Mouse (Mus musculus): ENCODE measurements around the gene Ssh3. TPM values are rescaled to one million over a fixed set of nuclear protein-coding genes. Genes with fewer than 3 reads are reported as not detected.

Ssh3 gene
- polyA plus RNA-seq, 1 experiment from 2014 or later, result 21.2 TPM

DNA sequence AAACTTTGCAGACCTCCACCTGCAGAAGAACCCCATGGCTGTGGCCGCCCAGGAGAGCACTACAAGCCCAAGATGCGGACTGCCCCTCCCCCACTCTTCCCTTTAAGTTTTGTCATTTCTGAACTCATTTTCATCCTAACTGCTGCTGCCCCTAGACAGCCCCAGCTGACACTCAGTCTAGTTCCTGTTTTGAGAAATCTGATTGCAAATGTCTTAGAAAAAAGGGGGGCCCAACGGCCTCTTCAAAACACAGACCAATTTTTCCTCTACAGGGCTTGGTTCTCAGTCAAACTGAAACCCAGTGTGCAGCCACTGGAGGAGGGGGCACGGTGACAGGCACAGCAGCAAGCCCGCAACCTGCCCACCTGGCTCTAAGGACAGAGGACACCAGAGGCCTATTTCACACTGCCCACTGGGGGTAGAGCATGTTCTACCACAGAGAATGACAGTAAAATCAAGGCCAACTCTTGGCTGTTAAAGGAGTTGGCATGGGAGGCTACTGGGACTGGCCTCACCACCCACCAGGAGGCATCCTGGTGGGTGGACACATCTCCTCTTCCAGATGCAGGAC lies 35.4 kb upstream of the Ssh3 start:
- peak overlapping the region; percentile 63 for H3K4me3 ChIP-seq (ENCODE audit: low read length)
- no peaks in the 10 kb centered on the region for H3K27me3 ChIP-seq (replicated peaks; ENCODE audit: control insufficient read depth, insufficient read depth, low read length)
- peak overlapping the region; percentile 82 for H3K4me2 ChIP-seq (ENCODE audit: low read length)
- no peak overlapping the region for H3K27ac ChIP-seq (ENCODE audit: low read depth, low read length)
- ATAC-seq, result no peak
- no peaks in the 10 kb centered on the region for H3K9me3 ChIP-seq (ENCODE audit: control insufficient read depth, low read length)
- H3K4me1 ChIP-seq (ENCODE audit: control insufficient read depth, insufficient read depth, low read depth, low read length), result peaks cover 56% of the 10 kb centered on the region
- WGBS, result 80% methylated on average over 5 of the region's 5 CpGs
- H3K9ac ChIP-seq (ENCODE audit: low read depth, low read length), result no peak overlapping the region
- H3K36me3 ChIP-seq (ENCODE audit: control insufficient read depth, insufficient read depth, low read length), result no peaks in the 10 kb centered on the region

DNA sequence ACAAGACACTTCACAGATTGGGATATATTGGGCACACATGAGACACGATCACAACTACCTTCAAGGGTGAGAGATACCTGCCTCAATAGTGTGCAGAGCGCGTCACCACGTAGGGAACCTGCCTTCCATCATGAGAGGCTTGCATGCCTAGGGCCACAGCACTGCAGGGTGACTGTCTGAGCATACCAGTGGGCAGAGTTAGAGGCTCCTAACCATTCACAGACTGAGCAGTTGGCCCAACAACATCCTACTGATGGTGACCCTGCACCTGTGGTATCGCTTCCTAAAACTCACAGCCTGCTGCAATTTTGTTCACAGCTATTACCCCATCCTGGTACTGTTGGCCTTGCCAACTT lies 34.6 kb upstream of the Ssh3 start:
- H3K27ac ChIP-seq (ENCODE audit: low read depth, low read length), result no peak overlapping the region; the same call in 1 of the 2 replicates
- 93% methylated on average over 5 of the region's 5 CpGs for WGBS
- no peak for ATAC-seq
- H3K4me1 ChIP-seq (ENCODE audit: control insufficient read depth, insufficient read depth, low read depth, low read length), result peaks cover 56% of the 10 kb centered on the region
- H3K9ac ChIP-seq (ENCODE audit: low read depth, low read length), result no peak overlapping the region
- H3K27me3 ChIP-seq (replicated peaks; ENCODE audit: control insufficient read depth, insufficient read depth, low read length), result no peaks in the 10 kb centered on the region
- no peak overlapping the region for H3K4me3 ChIP-seq (ENCODE audit: low read length)
- H3K9me3 ChIP-seq (ENCODE audit: control insufficient read depth, low read length), result no peaks in the 10 kb centered on the region
- H3K4me2 ChIP-seq (ENCODE audit: low read length), result peak overlapping the region; percentile 45; the same call in 1 of the 2 replicates
- no peaks in the 10 kb centered on the region for H3K36me3 ChIP-seq (ENCODE audit: control insufficient read depth, insufficient read depth, low read length)

- 54% methylated on average over 7 of the region's 7 CpGs for WGBS
- Histone ChIP-seq H3K9me3 (ENCODE audit: control insufficient read depth, low read length) (no peaks in the 10 kb centered on the region), H3K36me3 (ENCODE audit: control insufficient read depth, insufficient read depth, low read length) (no peaks in the 10 kb centered on the region), H3K27me3 (replicated peaks; ENCODE audit: control insufficient read depth, insufficient read depth, low read length) (no peaks in the 10 kb centered on the region), H3K9ac (ENCODE audit: low read depth, low read length) (peak overlapping the region; percentile 11; the same call in 1 of the 2 replicates), H3K4me2 (ENCODE audit: low read length) (peak overlapping the region; percentile 45), H3K27ac (ENCODE audit: low read depth, low read length) (peak overlapping the region; percentile 77), H3K4me1 (ENCODE audit: control insufficient read depth, insufficient read depth, low read depth, low read length) (peaks cover 56% of the 10 kb centered on the region), H3K4me3 (ENCODE audit: low read length) (no peak overlapping the region)
- no peak for ATAC-seq
Observed at GRCm38 (mm10) chr19:4302936-4303639, 34.1 kb upstream of the Ssh3 start.

- 24% methylated on average over 21 of the region's 21 CpGs for WGBS
Observed at GRCm38 (mm10) chr19:4301735-4302651, 33.0 kb upstream of the Ssh3 start.

DNA sequence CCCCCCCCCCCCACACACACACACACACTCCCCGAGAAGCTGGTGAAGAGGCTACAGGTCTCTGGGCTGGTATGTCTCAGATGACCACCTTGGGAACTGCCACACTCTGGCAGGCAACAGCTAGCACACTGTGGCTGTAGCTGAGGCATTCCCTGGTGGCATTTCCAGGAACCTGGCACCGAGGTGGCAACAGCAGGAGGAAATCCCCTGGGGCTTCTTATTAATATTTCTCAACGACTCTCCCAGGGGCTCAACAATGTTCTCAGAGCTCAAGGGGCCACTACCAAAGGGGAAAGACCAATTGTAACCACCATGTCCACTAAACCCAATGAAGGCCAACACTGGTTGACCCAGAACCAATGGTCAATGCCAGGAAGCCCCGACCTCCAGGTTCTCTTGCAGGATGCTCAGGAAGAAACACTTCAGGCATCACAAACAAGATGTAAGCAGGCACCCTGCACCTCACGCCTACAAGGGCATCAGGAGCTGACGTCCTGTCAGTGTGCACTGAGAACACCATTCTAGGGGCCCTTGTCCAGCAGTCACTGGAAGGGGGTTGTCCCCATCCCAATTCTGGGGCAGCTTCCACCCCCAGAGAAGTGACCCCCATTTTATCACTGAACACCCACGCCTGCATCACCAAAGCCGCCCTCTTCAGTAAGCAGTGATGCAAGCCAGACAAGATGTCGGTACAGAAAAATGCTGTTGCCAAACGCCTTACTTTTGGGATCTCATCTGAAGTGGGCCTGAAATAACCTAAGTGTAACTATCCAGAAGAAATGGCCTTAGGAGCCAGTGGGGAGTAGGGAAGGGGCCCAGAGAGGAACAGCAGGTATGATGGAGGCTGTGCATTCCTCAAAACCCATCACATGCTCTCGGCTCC lies 32.1 kb upstream of the Ssh3 start:
- H3K4me1 ChIP-seq (ENCODE audit: control insufficient read depth, insufficient read depth, low read depth, low read length), result peaks cover 49% of the 10 kb centered on the region
- H3K27me3 ChIP-seq (replicated peaks; ENCODE audit: control insufficient read depth, insufficient read depth, low read length), result no peaks in the 10 kb centered on the region
- WGBS, result 64% methylated on average over 11 of the region's 11 CpGs
- H3K27ac ChIP-seq (ENCODE audit: low read depth, low read length), result peak overlapping the region; percentile 77
- no peaks in the 10 kb centered on the region for H3K9me3 ChIP-seq (ENCODE audit: control insufficient read depth, low read length)
- H3K4me3 ChIP-seq (ENCODE audit: low read length), result peak overlapping the region; percentile 4; the same call in 1 of the 2 replicates
- no peak for ATAC-seq
- peak overlapping the region; percentile 45 for H3K9ac ChIP-seq (ENCODE audit: low read depth, low read length)
- H3K36me3 ChIP-seq (ENCODE audit: control insufficient read depth, insufficient read depth, low read length), result no peaks in the 10 kb centered on the region
- peak overlapping the region; percentile 45 for H3K4me2 ChIP-seq (ENCODE audit: low read length)

More at GRCm38 (mm10) chr19:4301735-4302651, 33.0 kb upstream of the Ssh3 start:
- peak overlapping the region; percentile 77 for H3K27ac ChIP-seq (ENCODE audit: low read depth, low read length)
- H3K9ac ChIP-seq (ENCODE audit: low read depth, low read length), result peak overlapping the region; percentile 45
- H3K4me2 ChIP-seq (ENCODE audit: low read length), result peak overlapping the region; percentile 45
- peak overlapping the region; percentile 4 for H3K4me3 ChIP-seq (ENCODE audit: low read length)
- H3K9me3 ChIP-seq (ENCODE audit: control insufficient read depth, low read length), result no peaks in the 10 kb centered on the region
- ATAC-seq, result peak; percentile 22; the same call in 1 of the 2 replicates
- H3K27me3 ChIP-seq (replicated peaks; ENCODE audit: control insufficient read depth, insufficient read depth, low read length), result no peaks in the 10 kb centered on the region
- no peaks in the 10 kb centered on the region for H3K36me3 ChIP-seq (ENCODE audit: control insufficient read depth, insufficient read depth, low read length)
- peaks cover 56% of the 10 kb centered on the region for H3K4me1 ChIP-seq (ENCODE audit: control insufficient read depth, insufficient read depth, low read depth, low read length)

DNA sequence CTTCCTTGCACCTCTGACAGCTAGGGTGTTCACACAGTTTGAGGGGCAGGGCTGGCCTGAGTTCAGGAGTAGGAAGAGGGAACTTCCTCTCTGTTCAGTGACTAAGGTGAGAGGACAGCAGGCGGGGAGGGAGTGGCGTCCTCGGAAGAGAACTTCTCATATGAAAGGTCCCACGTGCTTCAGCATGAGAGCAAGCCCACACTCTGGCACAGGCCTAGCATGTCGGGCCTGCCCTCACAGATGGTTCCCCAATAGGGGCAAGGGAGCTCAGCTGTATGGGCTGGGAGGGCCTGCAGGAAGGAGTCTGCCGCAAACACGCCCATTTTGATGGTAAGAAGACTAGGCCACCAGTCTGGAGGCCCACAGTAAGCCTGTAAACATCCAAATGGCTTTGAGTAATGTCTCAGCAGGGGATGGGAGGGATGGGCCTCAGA lies 31.3 kb upstream of the Ssh3 start:
- Histone ChIP-seq H3K4me2 (ENCODE audit: low read length) (no peak overlapping the region), H3K27ac (ENCODE audit: low read depth, low read length) (no peak overlapping the region; the same call in 1 of the 2 replicates)
- 39% methylated on average over 7 of the region's 7 CpGs for WGBS

DNA sequence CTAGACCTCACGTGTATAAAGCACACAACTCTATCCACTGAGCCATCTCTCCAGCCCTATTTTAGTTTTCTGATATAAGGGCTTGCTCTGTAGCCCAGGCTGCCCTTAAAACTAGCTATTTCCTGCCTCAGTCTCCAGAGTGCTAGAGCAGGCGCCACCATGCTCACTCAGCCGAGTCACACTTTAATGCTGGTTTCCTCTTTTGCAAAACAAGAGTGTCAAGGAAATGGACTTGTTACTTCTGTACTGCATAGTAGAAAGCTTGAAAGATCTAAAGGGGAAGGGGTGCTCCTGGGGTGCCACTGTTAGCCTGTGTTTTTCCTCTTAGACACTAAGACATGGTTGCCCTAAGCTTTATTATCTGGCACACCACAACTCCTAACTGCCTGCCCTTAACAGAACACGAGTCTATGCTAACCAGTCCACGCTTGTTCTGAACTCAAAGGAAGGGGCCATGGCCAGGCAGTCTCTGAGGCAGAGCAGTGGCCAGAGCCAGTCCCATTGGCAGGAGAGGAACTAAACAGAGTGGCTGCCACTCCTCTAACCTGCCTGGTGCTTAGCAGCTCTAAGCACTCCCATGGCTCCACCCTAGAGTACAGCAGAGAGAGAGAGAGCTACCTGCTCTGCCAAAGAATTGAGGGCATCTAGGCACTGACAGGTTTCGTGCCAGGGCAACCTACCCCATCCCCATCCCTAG lies 30.7 kb upstream of the Ssh3 start:
- H3K9me3 ChIP-seq (ENCODE audit: control insufficient read depth, low read length), result no peaks in the 10 kb centered on the region
- no peak overlapping the region for H3K4me3 ChIP-seq (ENCODE audit: low read length)
- no peaks in the 10 kb centered on the region for H3K36me3 ChIP-seq (ENCODE audit: control insufficient read depth, insufficient read depth, low read length)
- H3K4me1 ChIP-seq (ENCODE audit: control insufficient read depth, insufficient read depth, low read depth, low read length), result peaks cover 45% of the 10 kb centered on the region
- 80% methylated on average over 6 of the region's 6 CpGs for WGBS
- no peak overlapping the region for H3K4me2 ChIP-seq (ENCODE audit: low read length)
- no peak overlapping the region for H3K9ac ChIP-seq (ENCODE audit: low read depth, low read length)
- no peaks in the 10 kb centered on the region for H3K27me3 ChIP-seq (replicated peaks; ENCODE audit: control insufficient read depth, insufficient read depth, low read length)
- no peak for ATAC-seq
- H3K27ac ChIP-seq (ENCODE audit: low read depth, low read length), result no peak overlapping the region; the same call in 1 of the 2 replicates

More for the DNA sequence above, 31.3 kb upstream of the Ssh3 start:
- Histone ChIP-seq H3K9ac (ENCODE audit: low read depth, low read length) (no peak overlapping the region), H3K27me3 (replicated peaks; ENCODE audit: control insufficient read depth, insufficient read depth, low read length) (no peaks in the 10 kb centered on the region), H3K9me3 (ENCODE audit: control insufficient read depth, low read length) (no peaks in the 10 kb centered on the region), H3K4me1 (ENCODE audit: control insufficient read depth, insufficient read depth, low read depth, low read length) (peaks cover 49% of the 10 kb centered on the region), H3K36me3 (ENCODE audit: control insufficient read depth, insufficient read depth, low read length) (no peaks in the 10 kb centered on the region), H3K4me3 (ENCODE audit: low read length) (no peak overlapping the region)
- no peak for ATAC-seq

DNA sequence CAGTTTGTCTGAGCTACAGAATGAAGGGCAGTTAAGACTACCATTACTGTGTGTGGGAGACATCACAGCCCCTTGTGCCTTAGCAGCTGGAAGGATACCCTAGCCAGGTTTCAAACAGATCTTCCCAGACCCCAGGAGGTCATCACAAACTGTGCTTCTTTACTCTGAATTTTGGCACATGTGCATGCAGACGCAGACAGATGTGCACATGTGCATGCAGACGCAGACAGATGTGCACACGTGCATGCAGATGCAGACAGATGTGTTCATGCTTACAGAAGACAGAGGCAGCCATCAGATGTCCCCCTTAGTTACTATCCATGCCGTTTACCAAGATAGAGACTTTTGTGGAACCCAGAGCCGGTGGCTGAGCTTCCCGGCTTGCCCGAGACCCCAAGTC lies 30.1 kb upstream of the Ssh3 start:
- Histone ChIP-seq H3K4me3 (ENCODE audit: low read length) (no peak overlapping the region), H3K27ac (ENCODE audit: low read depth, low read length) (no peak overlapping the region), H3K9ac (ENCODE audit: low read depth, low read length) (no peak overlapping the region), H3K9me3 (ENCODE audit: control insufficient read depth, low read length) (no peaks in the 10 kb centered on the region), H3K36me3 (ENCODE audit: control insufficient read depth, insufficient read depth, low read length) (no peaks in the 10 kb centered on the region), H3K4me2 (ENCODE audit: low read length) (no peak overlapping the region), H3K4me1 (ENCODE audit: control insufficient read depth, insufficient read depth, low read depth, low read length) (peaks cover 39% of the 10 kb centered on the region), H3K27me3 (replicated peaks; ENCODE audit: control insufficient read depth, insufficient read depth, low read length) (no peaks in the 10 kb centered on the region)
- WGBS, result 87% methylated on average over 7 of the region's 7 CpGs
- no peak for ATAC-seq

Measured in hindbrain, embryonic 16.5 days (tissue).